Mouse (Mus musculus) liver, postnatal 0 days (tissue): ENCODE data around the gene Ehd2.

Experiments used
- CTCF ChIP-seq: sonication (generic); IDR thresholded peaks from 2 replicates; pipeline ENCODE4 v1.5.1; 2016; ENCODE audit warnings: antibody characterized with exemption, low read depth
- EP300 ChIP-seq: IDR thresholded peaks from 2 replicates; pipeline ENCODE4 v1.6.1; 2016; ENCODE audit warnings: antibody characterized with exemption, low read depth, mild to moderate bottlenecking

DNA sequence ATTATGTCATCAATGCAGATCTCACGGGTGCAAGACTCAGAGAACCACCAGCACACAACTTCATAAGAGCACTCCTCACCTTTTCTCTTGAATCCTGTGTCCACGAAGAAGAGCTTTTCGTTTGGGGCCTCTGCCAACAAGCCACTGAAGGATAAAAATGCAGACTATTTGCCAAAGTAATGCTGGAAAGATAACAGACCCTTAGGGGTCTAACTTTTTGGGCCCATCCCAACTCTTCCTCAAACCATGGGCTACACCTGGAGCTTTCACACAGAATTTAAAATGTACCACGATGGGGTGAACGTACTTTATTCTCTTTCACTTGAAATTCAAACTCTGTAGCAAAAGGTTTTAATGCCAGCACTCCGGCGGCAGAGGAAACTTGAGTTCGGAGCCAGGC, 22.2 kb downstream of the Ehd2 start:
- TF ChIP-seq CTCF (no peak), EP300 (no peak)
